Mouse (Mus musculus): ENCODE measurements around the gene Acadl. TPM values are rescaled to one million over a fixed set of nuclear protein-coding genes. Genes with fewer than 3 reads are reported as not detected.

Gene Acadl
- total RNA-seq, 2 experiments from 2014 or later: 1,366 to 1,415 TPM

DNA sequence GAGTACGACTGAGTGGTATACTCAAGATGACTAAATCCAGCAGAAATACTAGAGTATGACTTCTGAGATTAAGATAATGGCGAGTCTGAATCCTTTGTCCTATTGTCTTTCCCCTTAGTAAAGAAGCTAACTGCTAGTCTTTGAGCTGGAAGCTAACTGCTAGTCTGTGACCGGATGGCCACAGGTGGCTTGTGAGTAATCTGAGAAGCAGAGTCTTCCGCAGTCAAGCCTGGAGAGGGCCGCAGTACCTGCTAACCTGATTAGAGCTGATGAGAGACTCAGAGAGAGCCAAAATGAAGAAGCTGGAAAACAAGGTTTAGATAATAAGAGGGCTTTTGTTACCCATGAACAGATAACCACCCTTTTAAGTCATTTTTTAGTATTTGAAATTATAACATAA lies 58.4 kb downstream of the Acadl start:
- DNase-seq: no peak
- intact Hi-C loops (cut with DNase I): no loop called here

DNA sequence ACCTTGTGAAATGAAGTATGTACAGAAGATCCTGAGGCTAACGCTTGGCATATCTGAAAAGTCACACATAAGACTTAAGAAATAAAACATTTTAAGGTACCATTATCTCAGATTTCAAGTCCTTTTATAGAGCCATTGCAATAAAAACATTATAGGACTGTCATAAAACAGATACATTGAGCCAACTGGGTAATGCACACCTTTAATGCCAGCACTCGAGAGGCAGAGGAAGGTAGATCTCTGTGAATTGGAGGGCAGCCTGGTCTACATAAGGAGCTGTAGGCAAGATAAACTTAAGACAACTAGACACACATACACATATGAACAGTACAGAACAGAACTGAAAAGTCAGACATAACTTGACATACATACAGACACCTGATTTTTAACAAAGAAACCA lies 65.1 kb downstream of the Acadl start:
- no peak for DNase-seq
- intact Hi-C loops (cut with DNase I): no loop called here

DNA sequence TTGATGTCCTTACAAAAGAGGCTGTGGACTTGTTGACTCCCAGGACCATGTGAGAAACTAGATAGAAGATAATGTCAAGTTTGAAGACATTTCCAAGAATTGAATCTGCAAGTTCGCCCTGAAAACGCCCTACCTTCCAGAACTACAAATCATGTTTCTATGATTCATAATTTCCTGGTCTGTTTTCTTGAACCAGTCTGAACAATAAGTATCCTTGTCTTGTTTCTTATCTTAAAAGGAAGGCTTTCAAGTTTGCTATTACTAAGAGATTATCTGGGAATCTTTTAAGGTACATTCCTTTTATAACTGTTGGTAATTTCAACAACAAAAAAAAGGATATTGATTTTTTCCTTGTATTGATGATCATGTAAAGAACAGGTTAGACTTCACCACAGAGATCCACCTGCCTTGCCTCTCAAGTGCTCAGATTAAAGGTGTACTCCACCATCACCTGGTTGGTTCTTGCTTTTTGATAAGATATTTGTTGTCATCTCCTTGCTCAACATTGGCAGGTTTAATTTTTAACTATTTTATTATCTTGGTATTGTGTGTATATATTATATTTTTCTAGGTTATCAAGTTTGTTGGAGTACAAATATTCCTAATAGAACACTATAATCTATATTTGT lies 70.1 kb downstream of the Acadl start:
- DNase-seq: no peak
- intact Hi-C loops (cut with DNase I): no loop called here

DNA sequence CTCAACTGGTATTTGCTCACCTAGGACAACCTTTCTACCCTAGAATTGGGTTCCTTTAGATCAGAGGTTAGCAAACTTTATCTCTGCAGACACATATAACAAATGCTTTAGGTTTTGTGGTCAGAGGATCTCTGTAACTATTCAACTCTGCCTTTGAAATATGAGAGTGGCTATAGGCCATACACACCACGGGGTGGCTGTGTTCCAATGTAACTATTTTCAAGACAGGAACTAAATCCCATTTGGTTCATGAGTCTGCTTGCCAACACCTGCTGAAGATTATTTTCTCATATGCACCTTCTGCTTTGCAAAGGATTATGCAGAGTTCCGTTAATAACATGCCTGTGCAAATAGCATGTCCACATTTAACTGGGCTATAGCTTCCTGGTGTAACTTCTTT lies 80.8 kb downstream of the Acadl start:
- no peak for DNase-seq
- intact Hi-C loops (cut with DNase I): loop anchor here (5.0 kb wide), 1 partner anchor 35 kb away; the partner anchor contains the start of gene Kansl1l

DNA sequence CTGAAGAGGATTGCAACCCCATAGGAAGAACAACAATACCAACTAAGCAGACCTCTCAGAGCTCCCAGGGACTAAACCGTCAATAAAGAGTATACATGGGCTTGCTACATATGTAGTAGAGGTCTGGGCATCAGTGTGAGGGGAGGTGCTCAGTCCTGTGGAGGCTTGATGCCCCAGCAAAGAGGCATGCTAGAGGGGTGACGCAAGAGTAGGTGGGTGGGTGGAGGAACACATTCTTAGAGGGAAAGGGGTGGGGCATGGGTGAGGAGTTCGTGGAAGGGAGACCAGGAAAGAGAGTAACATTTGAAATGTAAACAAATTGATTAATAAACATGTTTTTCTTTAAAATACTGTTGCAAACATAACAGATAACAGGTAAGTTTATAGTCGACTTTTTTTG lies 82.0 kb downstream of the Acadl start:
- intact Hi-C loops (cut with DNase I): loop anchor here (5.0 kb wide), 1 partner anchor 36 kb away; the partner anchor contains the start of gene Kansl1l
- DNase-seq: no peak

Other genes with a start within 250 kb of the Acadl start
- 10 to 100 TPM; 18.1 to 21.0 TPM for gene Rpe, start 162.4 kb downstream of the Acadl start, total RNA-seq (2021)
- gene Kansl1l, start 45.7 kb downstream of the Acadl start, total RNA-seq (2021): 10 to 100 TPM; 14.2 to 17.1 TPM
- 10 to 100 TPM; 14.1 to 24.4 TPM for gene Myl1, start 82.1 kb upstream of the Acadl start, total RNA-seq (2021)
- gene Lancl1, start 175.6 kb upstream of the Acadl start, total RNA-seq (2021): 10 to 100 TPM; 35.9 to 42.4 TPM